Mouse (Mus musculus) embryonic facial prominence, embryonic 12.5 days (tissue): ENCODE data around the gene Arl4d. TPM values are rescaled to one million over a fixed set of nuclear protein-coding genes. Genes with fewer than 3 reads are reported as not detected.
"Not testable (repeated sequence)": the region's sequence is repeated elsewhere in the genome, so short reads cannot be mapped to it uniquely, and the experiment has no call there.

ENCODE experiments used
- ATAC-seq: fragments of 200-750 bp; cut with Nextera tagmentation; 2 replicates; pipeline ENCODE4 v1.8.0; 2017; ENCODE audit not compliant: insufficient number of reproducible peaks, insufficient read depth, low FRiP score, low TSS enrichment
- H3K27ac ChIP-seq: fragments of 300-500 bp; sonication (generic); 2 replicates; pipeline ENCODE4 v1.5.1; 2016; ENCODE audit warnings: mild to moderate bottlenecking
- H3K27me3 ChIP-seq: fragments of 300-500 bp; sonication (generic); 2 replicates; pipeline ENCODE4 v1.6.1; 2016; ENCODE audit warnings: mild to moderate bottlenecking, moderate library complexity
- H3K36me3 ChIP-seq: fragments of 300-500 bp; sonication (generic); 2 replicates; pipeline ENCODE4 v1.6.1; 2016; ENCODE audit warnings: mild to moderate bottlenecking
- H3K4me1 ChIP-seq: fragments of 300-500 bp; sonication (generic); 2 replicates; pipeline ENCODE4 v1.6.1; 2016
- H3K4me2 ChIP-seq: fragments of 300-500 bp; sonication (generic); replicated peaks from 2 replicates; pipeline ENCODE4 v1.6.1; 2016; ENCODE audit warnings: mild to moderate bottlenecking, moderate library complexity
- H3K4me3 ChIP-seq: fragments of 300-500 bp; sonication (generic); 2 replicates; pipeline ENCODE4 v1.5.1; 2016; ENCODE audit warnings: mild to moderate bottlenecking
- H3K9ac ChIP-seq: fragments of 300-500 bp; sonication (generic); 2 replicates; pipeline ENCODE4 v1.6.1; 2016; ENCODE audit warnings: mild to moderate bottlenecking, moderate library complexity
- H3K9me3 ChIP-seq: fragments of 300-500 bp; sonication (generic); 2 replicates; pipeline ENCODE4 v1.6.1; 2016; ENCODE audit warnings: mild to moderate bottlenecking, moderate library complexity
- WGBS: fragments of 180-500 bp; shearing (Covaris S2); methylation state at CpG from one replicate; pipeline ENCODE4 v1.1.7; 2016; 5-methylcytosine and 5-hydroxymethylcytosine counted together
- polyA plus RNA-seq: library from polyadenylated mRNA; unstranded; fragments of >200 nt; fragmentation: Nextera tagmentation; extraction: Ambion mirVana; gene quantifications from 2 replicates; pipeline ENCODE4 v1.2.1, GENCODE M21; 2016

Gene Arl4d
- polyA plus RNA-seq, 1 experiment from 2014 or later = 3.9 TPM

DNA sequence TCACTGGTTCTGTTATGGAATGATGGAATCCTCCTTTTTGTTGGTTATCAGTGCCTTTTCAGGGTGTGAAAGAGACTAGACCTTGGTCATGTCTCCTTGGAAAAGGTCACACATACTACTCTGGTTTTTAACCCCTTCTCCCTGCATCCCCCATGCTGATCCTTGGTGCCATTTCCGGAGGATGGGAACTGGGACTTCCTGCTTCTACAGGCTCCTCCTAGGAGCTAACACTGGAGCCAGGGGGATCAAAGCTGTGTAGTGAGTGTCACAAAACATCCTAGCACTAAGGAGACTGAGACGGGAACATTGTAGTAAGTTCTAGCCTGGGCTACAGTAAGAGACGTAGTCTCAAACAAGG lies 7.8 kb upstream of the Arl4d start:
- H3K9ac ChIP-seq = 0 out of 2 replicates have a peak overlapping the region, but pooled peaks have one; percentile 42
- H3K4me3 ChIP-seq = peak overlapping the region; percentile 5
- 0 out of 2 replicates have a peak, but pooled peaks cover 4% of the 10 kb centered on the region for H3K4me1 ChIP-seq
- peak overlapping the region; percentile 39 for H3K4me2 ChIP-seq
- peaks cover 5% of the 10 kb centered on the region; the same call in 1 of the 2 replicates for H3K27me3 ChIP-seq
- H3K9me3 ChIP-seq = no peaks in the 10 kb centered on the region
- no peaks in the 10 kb centered on the region for H3K36me3 ChIP-seq
- 3% methylated on average over 3 of the region's 3 CpGs for WGBS
- ATAC-seq = peak; percentile 22; the same call in 1 of the 2 replicates
- H3K27ac ChIP-seq = peak overlapping the region; percentile 91

DNA sequence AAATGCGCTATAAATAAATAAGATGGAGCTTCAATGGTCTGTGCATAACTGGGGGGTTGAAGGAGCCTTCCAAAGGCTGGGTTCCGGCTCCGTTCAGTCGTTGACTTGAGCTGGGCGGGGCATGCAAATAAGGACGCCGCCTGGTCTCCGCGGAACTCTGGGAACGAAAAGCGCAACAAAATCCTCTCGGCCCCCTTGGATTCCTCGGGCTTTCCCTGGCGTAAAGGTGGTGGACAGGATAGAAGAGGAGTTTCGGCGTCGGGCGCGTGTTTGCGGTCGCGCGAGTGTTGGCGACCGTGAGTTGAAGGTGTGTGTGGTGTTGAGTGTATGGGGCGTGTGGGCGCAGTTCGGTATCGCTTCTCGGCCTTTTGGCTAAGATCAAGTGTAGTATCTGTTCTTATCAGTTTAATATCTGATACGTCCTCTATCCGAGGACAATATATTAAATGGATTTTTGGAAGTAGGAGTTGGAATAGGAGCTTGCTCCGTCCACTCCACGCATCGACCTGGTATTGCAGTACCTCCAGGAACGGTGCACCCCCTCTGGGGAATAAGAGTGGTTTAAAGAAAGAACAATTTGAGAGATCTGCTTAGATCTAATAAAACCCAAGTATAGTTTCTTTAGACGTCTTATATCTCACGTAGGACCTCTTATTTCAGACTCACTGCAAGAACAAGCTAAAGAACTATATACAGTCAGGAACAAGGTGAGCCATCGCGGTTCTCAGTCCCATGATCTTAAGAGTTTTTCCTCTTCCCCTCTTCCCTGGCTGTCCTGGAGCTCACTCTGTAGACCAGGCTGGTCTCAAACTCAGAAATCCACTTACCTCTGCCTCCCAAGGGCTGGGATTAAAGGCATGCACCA lies 7.2 kb upstream of the Arl4d start:
- not testable (repeated sequence) for H3K4me1 ChIP-seq, H3K9me3 ChIP-seq, H3K36me3 ChIP-seq, H3K27me3 ChIP-seq
- Histone ChIP-seq H3K27ac (peak overlapping the region; percentile 91), H3K4me3 (peak overlapping the region; percentile 5), H3K9ac (peak overlapping the region; percentile 42; the same call in 1 of the 2 replicates), H3K4me2 (peak overlapping the region; percentile 39)
- ATAC-seq = peak; percentile 94
- under 1% methylated on average over 38 of the region's 40 CpGs for WGBS

DNA sequence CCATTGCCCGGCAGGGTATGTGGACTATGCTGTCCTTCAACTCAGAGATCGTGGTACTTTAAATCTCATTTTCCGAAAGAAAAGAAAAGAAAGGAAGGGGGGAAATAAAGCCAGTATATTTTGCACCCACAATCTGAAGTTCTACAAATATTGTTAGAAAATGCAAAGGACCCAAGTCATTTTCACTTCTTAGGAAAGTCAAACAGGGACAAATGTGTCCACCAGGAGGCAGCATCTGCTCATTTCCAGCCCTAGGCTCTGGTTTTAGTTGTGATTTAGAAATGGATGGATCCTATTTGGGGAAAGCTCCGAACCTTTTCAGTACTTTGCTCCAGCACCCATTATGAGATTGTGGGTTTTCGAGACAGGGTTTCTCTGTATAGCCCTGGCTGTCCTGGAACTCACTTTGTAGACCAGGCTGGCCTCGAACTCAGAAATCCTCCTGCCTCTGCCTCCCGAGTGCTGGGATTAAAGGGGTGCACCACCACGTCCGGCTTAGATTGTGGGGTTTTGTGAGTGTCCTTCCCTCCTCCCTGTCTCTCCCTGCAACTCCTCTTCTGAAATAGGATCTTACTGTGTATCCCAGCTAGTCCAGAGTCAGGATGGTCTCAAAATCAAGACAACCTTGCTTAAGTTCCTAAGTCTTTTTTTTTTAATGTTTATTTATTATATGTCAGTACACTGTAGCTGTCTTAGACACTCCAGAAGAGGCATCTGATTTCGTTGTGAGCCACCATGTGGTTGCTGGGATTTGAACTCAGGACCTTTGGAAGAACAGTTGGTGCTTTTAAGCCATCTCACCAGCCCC lies 6.4 kb upstream of the Arl4d start:
- no peak for ATAC-seq

DNA sequence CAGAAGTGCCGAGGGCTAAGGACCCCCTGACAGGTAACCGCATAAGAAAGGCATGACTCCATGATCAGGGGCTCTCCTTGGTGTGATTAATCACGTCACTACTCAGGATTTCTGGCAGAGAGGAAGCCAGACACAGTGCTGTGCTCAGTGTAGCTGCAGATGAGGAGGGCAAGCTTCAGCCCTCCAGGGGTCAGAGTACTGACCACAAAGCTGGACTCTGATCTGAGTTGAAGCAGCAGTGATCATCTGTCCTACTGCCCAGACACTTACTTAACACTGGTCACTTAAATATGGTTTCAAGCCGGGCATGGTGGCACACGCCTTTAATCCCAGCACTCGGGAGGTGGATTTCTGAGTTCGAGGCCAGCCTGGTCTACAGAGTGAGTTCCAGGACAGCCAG lies 4.2 kb upstream of the Arl4d start:
- Histone ChIP-seq H3K27me3 (no peaks in the 10 kb centered on the region), H3K4me3 (no peak overlapping the region), H3K4me2 (no peak overlapping the region), H3K9me3 (no peaks in the 10 kb centered on the region), H3K4me1 (0 out of 2 replicates have a peak, but pooled peaks cover 4% of the 10 kb centered on the region), H3K27ac (no peak overlapping the region), H3K9ac (no peak overlapping the region), H3K36me3 (no peaks in the 10 kb centered on the region)
- ATAC-seq = no peak
- 80% methylated on average over 7 of the region's 7 CpGs for WGBS

More for the DNA sequence above, 6.4 kb upstream of the Arl4d start:
- WGBS = 33% methylated on average over 10 of the region's 10 CpGs
- H3K36me3 ChIP-seq = no peaks in the 10 kb centered on the region
- no peak overlapping the region for H3K4me2 ChIP-seq
- H3K9me3 ChIP-seq = no peaks in the 10 kb centered on the region
- peak overlapping the region; percentile 80 for H3K27ac ChIP-seq
- no peak overlapping the region for H3K9ac ChIP-seq
- 0 out of 2 replicates have a peak, but pooled peaks cover 4% of the 10 kb centered on the region for H3K4me1 ChIP-seq
- no peaks in the 10 kb centered on the region for H3K27me3 ChIP-seq
- H3K4me3 ChIP-seq = no peak overlapping the region

DNA sequence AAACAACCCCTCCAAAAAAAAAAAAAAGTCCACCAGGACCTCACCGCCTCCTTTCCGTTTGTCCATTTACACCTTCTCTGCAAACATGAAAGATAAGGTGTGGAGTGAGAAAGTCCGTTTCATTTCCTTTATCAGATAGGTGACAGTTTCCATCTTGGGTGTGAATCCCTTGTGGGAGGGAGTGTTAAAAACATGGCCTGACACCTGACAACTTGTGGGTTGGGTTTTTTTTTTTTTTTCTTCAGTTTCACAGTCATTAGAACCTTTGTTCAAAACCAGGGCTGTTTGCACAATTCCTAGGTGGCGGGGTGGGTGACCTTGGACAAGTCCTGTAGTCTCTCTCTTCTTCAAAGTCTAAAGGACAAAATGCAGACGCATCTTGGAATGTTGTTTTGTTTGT lies 3.6 kb upstream of the Arl4d start:
- Histone ChIP-seq H3K9me3 (no peaks in the 10 kb centered on the region), H3K36me3 (no peaks in the 10 kb centered on the region), H3K27ac (no peak overlapping the region), H3K4me1 (0 out of 2 replicates have a peak, but pooled peaks cover 4% of the 10 kb centered on the region), H3K4me3 (no peak overlapping the region), H3K4me2 (no peak overlapping the region), H3K9ac (no peak overlapping the region), H3K27me3 (no peaks in the 10 kb centered on the region)
- whole genome bisulfite sequencing = 65% methylated on average over 5 of the region's 5 CpGs
- ATAC-seq = no peak

DNA sequence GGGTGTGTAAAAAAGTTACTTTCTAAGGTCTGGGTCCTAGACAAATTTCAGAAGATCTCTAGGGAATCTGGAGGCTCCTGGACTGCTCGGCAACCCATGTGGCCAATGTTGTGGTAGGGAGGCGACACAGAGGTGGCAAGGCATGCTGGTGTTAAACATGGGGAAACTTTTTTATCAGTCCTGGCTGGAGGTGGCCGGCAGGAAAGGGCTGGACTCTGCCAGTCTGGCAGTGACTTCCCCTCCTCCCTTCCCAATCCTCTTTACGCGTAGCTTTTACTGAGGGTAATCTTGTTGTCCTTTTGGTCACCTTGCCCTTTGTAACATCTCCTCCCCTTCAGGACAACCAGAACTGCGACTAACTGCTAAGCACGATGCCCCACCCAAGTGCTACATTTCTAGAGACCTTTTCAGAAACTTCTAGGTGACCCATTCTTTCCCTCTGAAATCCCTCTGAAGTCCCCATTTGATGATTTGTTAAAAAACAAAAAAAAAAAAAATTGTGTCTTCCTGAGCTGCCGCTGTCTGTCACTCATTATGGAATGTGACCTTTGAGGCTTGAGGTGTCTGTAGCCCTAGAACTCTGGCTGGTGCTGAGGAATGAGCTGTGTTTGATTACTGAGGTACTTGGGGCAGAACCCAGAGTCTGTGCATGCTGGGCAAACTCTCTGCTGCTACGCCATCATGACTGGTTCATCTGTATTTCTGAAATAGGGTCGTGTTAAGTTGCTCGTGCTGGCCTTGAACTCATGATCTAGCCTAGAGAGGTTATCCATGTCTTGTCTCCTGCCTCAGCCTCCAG lies 1.9 kb upstream of the Arl4d start:
- Histone ChIP-seq H3K9me3 (no peaks in the 10 kb centered on the region), H3K4me2 (no peak overlapping the region)
- no peak for ATAC-seq

DNA sequence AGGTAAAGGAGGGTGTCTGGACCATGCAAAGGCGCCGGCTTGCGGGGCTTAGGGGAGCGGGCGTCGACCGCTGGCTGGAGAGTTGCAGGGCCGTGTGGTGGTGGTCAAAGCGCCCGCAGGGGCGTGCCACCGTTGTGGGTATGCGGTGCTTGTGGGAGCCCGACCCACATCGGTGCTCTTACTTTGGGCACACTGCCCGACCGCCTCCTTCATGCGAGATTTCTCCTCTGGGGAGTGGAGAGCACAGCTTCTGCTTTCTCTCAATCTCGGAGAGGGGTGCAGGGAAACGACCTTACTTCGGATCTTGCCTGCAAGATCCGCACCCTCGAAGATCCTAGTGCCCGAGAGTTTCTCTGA lies 273 bp downstream of the Arl4d start:
- Histone ChIP-seq H3K27ac (peak overlapping the region; percentile 76), H3K4me2 (peak overlapping the region; percentile 90), H3K4me1 (peaks cover 4% of the 10 kb centered on the region; the same call in 1 of the 2 replicates), H3K36me3 (no peaks in the 10 kb centered on the region), H3K9me3 (no peaks in the 10 kb centered on the region), H3K4me3 (peak overlapping the region; percentile 61), H3K27me3 (peaks cover 3% of the 10 kb centered on the region; the same call in 1 of the 2 replicates), H3K9ac (peak overlapping the region; percentile 67)
- ATAC-seq = no peak
- under 1% methylated on average over 24 of the region's 24 CpGs for WGBS

More for the DNA sequence above, 1.9 kb upstream of the Arl4d start:
- 61% methylated on average over 11 of the region's 11 CpGs for WGBS
- H3K36me3 ChIP-seq = no peaks in the 10 kb centered on the region
- no peak overlapping the region for H3K27ac ChIP-seq
- H3K27me3 ChIP-seq = peaks cover 3% of the 10 kb centered on the region; the same call in 1 of the 2 replicates
- no peak overlapping the region for H3K4me3 ChIP-seq
- no peak overlapping the region for H3K9ac ChIP-seq
- H3K4me1 ChIP-seq = no peaks in the 10 kb centered on the region

DNA sequence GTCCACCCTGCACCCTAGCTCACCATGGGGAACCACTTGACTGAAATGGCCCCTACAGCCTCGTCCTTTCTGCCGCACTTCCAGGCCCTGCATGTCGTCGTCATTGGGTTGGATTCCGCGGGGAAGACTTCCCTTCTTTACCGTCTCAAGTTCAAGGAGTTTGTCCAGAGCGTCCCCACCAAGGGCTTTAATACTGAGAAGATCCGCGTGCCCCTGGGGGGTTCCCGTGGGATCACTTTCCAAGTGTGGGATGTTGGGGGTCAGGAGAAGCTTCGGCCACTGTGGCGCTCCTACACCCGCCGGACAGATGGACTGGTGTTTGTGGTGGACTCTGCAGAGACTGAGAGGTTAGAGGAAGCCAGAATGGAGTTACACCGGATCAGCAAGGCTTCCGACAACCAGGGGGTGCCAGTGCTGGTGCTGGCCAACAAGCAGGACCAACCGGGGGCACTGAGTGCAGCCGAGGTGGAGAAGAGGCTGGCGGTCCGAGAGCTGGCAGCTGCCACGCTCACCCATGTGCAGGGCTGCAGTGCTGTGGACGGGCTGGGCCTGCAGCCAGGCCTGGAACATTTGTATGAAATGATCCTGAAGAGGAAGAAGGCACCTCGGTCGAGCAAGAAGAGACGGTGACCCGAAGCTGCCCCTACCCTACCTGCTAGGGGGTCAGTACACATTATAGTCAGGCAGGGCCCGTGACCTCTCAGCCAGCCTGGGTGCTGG lies 1.4 kb downstream of the Arl4d start:
- no peak for ATAC-seq
- no peak overlapping the region for H3K4me2 ChIP-seq
- no peak overlapping the region for H3K9ac ChIP-seq
- WGBS = 82% methylated on average over 28 of the region's 28 CpGs
- H3K27ac ChIP-seq = no peak overlapping the region
- H3K36me3 ChIP-seq = no peaks in the 10 kb centered on the region
- peaks cover 3% of the 10 kb centered on the region; the same call in 1 of the 2 replicates for H3K27me3 ChIP-seq
- no peak overlapping the region for H3K4me3 ChIP-seq
- H3K4me1 ChIP-seq = peaks cover 4% of the 10 kb centered on the region; the same call in 1 of the 2 replicates
- no peaks in the 10 kb centered on the region for H3K9me3 ChIP-seq

DNA sequence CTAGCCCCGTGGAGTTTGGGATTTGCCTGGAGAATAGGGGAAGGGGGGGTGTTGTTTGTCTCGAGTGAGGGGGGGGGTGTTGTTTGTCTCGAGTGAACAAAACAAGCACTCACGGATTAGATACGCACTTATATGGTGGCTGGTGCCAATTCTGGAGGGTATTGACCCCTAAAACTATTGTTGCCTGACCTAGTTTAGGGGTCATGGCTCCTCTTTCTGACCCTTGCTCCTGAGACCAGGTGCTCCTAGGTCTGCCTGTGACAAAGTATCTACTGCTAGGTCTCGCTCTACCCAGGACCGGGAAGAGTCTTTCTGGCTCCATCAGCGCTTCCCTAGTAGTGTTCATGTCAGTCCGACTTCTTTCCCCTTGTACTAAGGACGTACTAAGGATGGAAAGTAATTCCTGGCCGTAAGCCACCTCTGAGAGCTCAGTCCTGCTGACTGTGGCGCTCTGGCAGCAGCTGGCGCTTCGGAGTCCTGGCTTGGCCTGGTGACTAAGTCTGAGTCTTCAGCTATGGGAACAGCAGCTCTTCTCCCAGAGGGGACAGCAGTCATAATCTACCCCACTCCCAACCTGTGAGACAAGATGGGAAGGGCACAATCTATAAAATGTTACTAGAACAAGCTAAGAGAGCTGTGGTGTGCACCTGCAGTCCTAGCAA lies 2.7 kb downstream of the Arl4d start:
- 79% methylated on average over 14 of the region's 14 CpGs for WGBS
- Histone ChIP-seq H3K4me2 (no peak overlapping the region), H3K36me3 (no peaks in the 10 kb centered on the region), H3K27ac (no peak overlapping the region), H3K9me3 (no peaks in the 10 kb centered on the region), H3K4me3 (no peak overlapping the region), H3K4me1 (peaks cover 5% of the 10 kb centered on the region; the same call in 1 of the 2 replicates), H3K27me3 (peaks cover 3% of the 10 kb centered on the region; the same call in 1 of the 2 replicates), H3K9ac (no peak overlapping the region)
- no peak for ATAC-seq

DNA sequence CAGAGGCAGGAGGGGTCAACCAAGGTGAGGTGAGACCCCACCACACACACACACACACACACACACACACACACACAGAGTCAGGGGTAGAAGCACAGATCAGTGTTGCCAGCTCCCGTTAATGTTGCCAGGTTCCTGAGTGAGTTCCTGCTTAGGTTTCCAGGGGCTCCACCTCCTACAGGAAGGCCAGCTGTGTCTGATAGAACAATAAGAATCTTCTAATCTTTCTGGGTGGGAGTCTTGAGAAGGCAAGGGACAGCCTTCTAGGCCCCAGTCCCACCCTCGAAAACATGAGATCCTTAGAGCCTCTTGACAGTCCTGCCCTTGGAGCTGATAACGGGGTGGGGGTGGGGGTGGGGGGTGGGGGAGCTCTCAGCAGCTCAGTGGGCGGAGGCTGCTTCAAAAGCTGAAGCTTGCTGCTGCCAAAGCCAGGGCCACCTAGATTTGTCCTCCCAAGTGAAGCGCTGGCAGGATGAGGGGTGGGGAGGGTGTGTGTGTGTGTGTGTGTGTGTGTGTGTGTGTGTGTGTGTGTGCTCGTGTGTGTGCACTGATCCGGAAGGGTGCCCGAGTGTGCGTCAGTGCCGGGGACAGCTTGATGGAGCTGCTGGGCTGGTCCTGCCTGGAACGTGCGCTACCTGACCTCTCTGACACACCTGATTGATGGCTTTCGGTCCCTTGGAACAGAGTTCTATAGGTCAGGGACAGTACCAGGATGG lies 3.4 kb downstream of the Arl4d start:
- Histone ChIP-seq H3K9me3 (no peaks in the 10 kb centered on the region), H3K9ac (no peak overlapping the region), H3K27ac (no peak overlapping the region), H3K36me3 (no peaks in the 10 kb centered on the region), H3K4me3 (no peak overlapping the region), H3K4me2 (no peak overlapping the region), H3K4me1 (peaks cover 11% of the 10 kb centered on the region; the same call in 1 of the 2 replicates), H3K27me3 (peaks cover 3% of the 10 kb centered on the region; the same call in 1 of the 2 replicates)
- WGBS = 51% methylated on average over 12 of the region's 13 CpGs
- ATAC-seq = no peak
